In the genomic region with DNA sequence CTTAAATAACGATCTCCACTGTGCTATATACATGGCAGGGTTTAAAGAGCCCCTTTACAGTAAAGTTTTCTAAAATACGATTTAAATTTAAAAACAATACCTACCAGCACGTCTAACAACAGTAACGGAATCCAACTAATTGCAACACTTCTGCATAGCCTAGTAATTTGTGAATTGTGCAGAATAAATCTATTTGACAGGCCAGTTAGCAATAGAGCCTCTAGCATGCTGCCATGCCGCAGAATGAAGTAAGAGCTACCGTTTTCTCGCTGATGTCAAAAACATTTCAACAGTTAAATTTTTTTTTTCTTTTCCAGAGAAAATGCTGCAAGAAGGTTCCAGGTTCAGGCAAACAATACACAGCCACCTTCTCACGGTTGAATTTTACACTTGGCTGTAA, we compare ENCODE assay signal across 10 mouse cellular contexts.
A peak's percentile ranks its signal among the peaks of the same experiment; 100 is the strongest.
DNase-seq lines count a peak whose midpoint lies in the region; ATAC-seq lines count a peak whose summit lies in the region.
"Had no signal": no experiment of that assay in that cellular context is flagged by ENCODE, and none has a peak within 500 bp of the region (broad histone marks: within the 10 kb centered on the region; RNA-seq: fewer than 3 reads in every experiment).

No protein-coding gene starts in this region.

- H3K4me2 ChIP-seq in kidney, embryonic 14.5 days (replicated peaks; ENCODE audit: low read depth, low read length), result 0 out of 2 replicates have a peak overlapping the region, but pooled peaks have one; percentile 6
- peak overlapping the region; percentile 59 for H3K4me2 ChIP-seq in embryonic facial prominence, embryonic 14.5 days (ENCODE audit: low read depth, low read length)
- H3K4me2 ChIP-seq in hindbrain, embryonic 14.5 days (replicated peaks), result peak overlapping the region; percentile 55
- H3K4me2 ChIP-seq in midbrain, embryonic 16.5 days (ENCODE audit: low read length), result peak overlapping the region; percentile 59

- H3K27ac ChIP-seq in kidney, embryonic 14.5 days (ENCODE audit: low read depth, low read length), result no peak overlapping the region
- no peak overlapping the region for H3K27ac ChIP-seq in embryonic facial prominence, embryonic 14.5 days (replicated peaks; ENCODE audit: low read depth, low read length)
- no peak overlapping the region for H3K27ac ChIP-seq in hindbrain, embryonic 14.5 days
- H3K27ac ChIP-seq in midbrain, embryonic 16.5 days (ENCODE audit: low read length), result no peak overlapping the region

- DNase-seq in kidney, adult 18-20 months, result no peak
- DNase-seq in embryonic facial prominence, embryonic 14.5 days (ENCODE audit: low spot score), result no peak
- DNase-seq in hindbrain, embryonic 14.5 days (ENCODE audit: low spot score), result no peak
- DNase-seq in frontal cortex, postnatal 10 days (ENCODE audit: low spot score in 2 of 2), result no peak
- DNase-seq in cerebellum, postnatal 14 days, result no peak
- DNase-seq: cerebellum, adult 11 months; kidney, adult 9 months had no signal

- H3K4me3 ChIP-seq in kidney, embryonic 14.5 days (ENCODE audit: low read length), result no peak overlapping the region
- H3K4me3 ChIP-seq in embryonic facial prominence, embryonic 14.5 days (ENCODE audit: low read depth, low read length), result peak overlapping the region; percentile 37; the same call in 1 of the 2 replicates
- H3K4me3 ChIP-seq in hindbrain, embryonic 14.5 days (replicated peaks; ENCODE audit: low read length), result peak overlapping the region; percentile 38
- peak overlapping the region; percentile 46 for H3K4me3 ChIP-seq in midbrain, embryonic 16.5 days (ENCODE audit: low read depth, low read length)

- H3K27me3 ChIP-seq in kidney, embryonic 14.5 days (ENCODE audit: control insufficient read depth, insufficient read depth, low read length), result no peaks in the 10 kb centered on the region
- no peaks in the 10 kb centered on the region for H3K27me3 ChIP-seq in embryonic facial prominence, embryonic 14.5 days (replicated peaks; ENCODE audit: control insufficient read depth, insufficient read depth, low read length)
- no peaks in the 10 kb centered on the region; the same call in 1 of the 2 replicates for H3K27me3 ChIP-seq in hindbrain, embryonic 14.5 days (ENCODE audit: control insufficient read depth, insufficient read depth, low read length)
- H3K27me3 ChIP-seq in midbrain, embryonic 16.5 days (ENCODE audit: control insufficient read depth, insufficient read depth, low read depth, low read length), result no peaks in the 10 kb centered on the region; the same call in 1 of the 2 replicates

- H3K36me3 ChIP-seq in kidney, embryonic 14.5 days (ENCODE audit: control insufficient read depth, insufficient read depth, low read length), result no peaks in the 10 kb centered on the region
- H3K36me3 ChIP-seq in embryonic facial prominence, embryonic 14.5 days (ENCODE audit: control insufficient read depth, insufficient read depth, low read length), result no peaks in the 10 kb centered on the region
- no peaks in the 10 kb centered on the region for H3K36me3 ChIP-seq in hindbrain, embryonic 14.5 days (replicated peaks; ENCODE audit: control insufficient read depth, insufficient read depth)
- H3K36me3 ChIP-seq in midbrain, embryonic 16.5 days (ENCODE audit: control insufficient read depth, insufficient read depth, low read length), result no peaks in the 10 kb centered on the region

- no peak overlapping the region for H3K9ac ChIP-seq in kidney, embryonic 14.5 days (ENCODE audit: low read depth, low read length)
- no peak overlapping the region for H3K9ac ChIP-seq in embryonic facial prominence, embryonic 14.5 days (ENCODE audit: low read depth, low read length)
- peak overlapping the region; percentile 61 for H3K9ac ChIP-seq in hindbrain, embryonic 14.5 days
- peak overlapping the region; percentile 40 for H3K9ac ChIP-seq in midbrain, embryonic 16.5 days (ENCODE audit: low read depth, low read length)

- no peak for ATAC-seq in kidney, embryonic 14.5 days (ENCODE audit: low FRiP score, low TSS enrichment)
- no peak for ATAC-seq in embryonic facial prominence, embryonic 14.5 days (ENCODE audit: low read depth)
- no peak for ATAC-seq in hindbrain, embryonic 14.5 days (ENCODE audit: low FRiP score)
- no peak for ATAC-seq in midbrain, embryonic 16.5 days
- no peak for ATAC-seq in erythroid progenitor cell, adult 5-6 weeks (replicated peaks; ENCODE audit: low FRiP score, poor library complexity, severe bottlenecking)

- no peaks in the 10 kb centered on the region for H3K9me3 ChIP-seq in kidney, embryonic 14.5 days (ENCODE audit: control insufficient read depth, low read length)
- H3K9me3 ChIP-seq in embryonic facial prominence, embryonic 14.5 days (ENCODE audit: control insufficient read depth, low read length), result no peaks in the 10 kb centered on the region
- H3K9me3 ChIP-seq in hindbrain, embryonic 14.5 days (ENCODE audit: control insufficient read depth, low read length), result no peaks in the 10 kb centered on the region
- H3K9me3 ChIP-seq in midbrain, embryonic 16.5 days (replicated peaks; ENCODE audit: control insufficient read depth, low read length, poor library complexity, severe bottlenecking), result no peaks in the 10 kb centered on the region

- H3K4me1 ChIP-seq in kidney, embryonic 14.5 days (ENCODE audit: control insufficient read depth, insufficient read depth, low read length), result no peaks in the 10 kb centered on the region
- peaks cover 6% of the 10 kb centered on the region; the same call in 1 of the 2 replicates for H3K4me1 ChIP-seq in embryonic facial prominence, embryonic 14.5 days (ENCODE audit: control insufficient read depth, insufficient read depth, low read length)
- H3K4me1 ChIP-seq in hindbrain, embryonic 14.5 days (replicated peaks; ENCODE audit: control insufficient read depth, insufficient read depth, low read length), result no peaks in the 10 kb centered on the region
- peaks cover 10% of the 10 kb centered on the region for H3K4me1 ChIP-seq in midbrain, embryonic 16.5 days (ENCODE audit: control insufficient read depth, insufficient read depth, low read length)

- 56% methylated on average over 8 of the region's 8 CpGs for WGBS in kidney, embryonic 14.5 days
- WGBS in embryonic facial prominence, embryonic 14.5 days, result 59% methylated on average over 8 of the region's 8 CpGs
- WGBS in hindbrain, embryonic 14.5 days, result 54% methylated on average over 8 of the region's 8 CpGs
- WGBS in midbrain, embryonic 16.5 days, result 42% methylated on average over 8 of the region's 8 CpGs

Comparison
In these comparisons a context has a peak if more than half of its experiments do, and no peak if none do; other contexts are left out.
1. H3K4me2 ChIP-seq: peak in every context shown above with its lines; median percentile 59 in embryonic facial prominence, embryonic 14.5 days; 59 in midbrain, embryonic 16.5 days; 55 in hindbrain, embryonic 14.5 days; 6 in kidney, embryonic 14.5 days.
2. H3K9ac ChIP-seq: peak in hindbrain, embryonic 14.5 days (single experiment) and midbrain, embryonic 16.5 days (single experiment); none in kidney, embryonic 14.5 days (single experiment) and embryonic facial prominence, embryonic 14.5 days (single experiment).